Mouse (Mus musculus): Measurements from ENCODE around the gene Paqr6. TPM values are rescaled to one million over a fixed set of nuclear protein-coding genes. Genes with fewer than 3 reads are reported as not detected.
A peak's percentile ranks its signal among the peaks of the same experiment; 100 is the strongest.
"Not testable (repeated sequence)": the region's sequence is repeated elsewhere in the genome, so short reads cannot be mapped to it uniquely, and the experiment has no call there.

The Paqr6 gene
- polyA plus RNA-seq, 1 experiment from 2014 or later, result 1.9 TPM

GRCm38 (mm10) chr3:88350732-88351131 lies 13.7 kb upstream of the Paqr6 start:
- no peak for ATAC-seq (ENCODE audit: low FRiP score, low read depth)
- Histone ChIP-seq H3K4me3 (no peak overlapping the region), H3K9ac (no peak overlapping the region), H3K9me3 (no peaks in the 10 kb centered on the region), H3K27me3 (no peaks in the 10 kb centered on the region), H3K36me3 (peaks cover 98% of the 10 kb centered on the region), H3K4me1 (replicated peaks) (no peaks in the 10 kb centered on the region), H3K27ac (replicated peaks) (no peak overlapping the region), H3K4me2 (no peak overlapping the region)
- 94% methylated on average over 13 of the region's 13 CpGs for WGBS

- Histone ChIP-seq H3K4me2 (no peak overlapping the region), H3K4me1 (replicated peaks) (no peaks in the 10 kb centered on the region), H3K4me3 (no peak overlapping the region), H3K36me3 (peaks cover 93% of the 10 kb centered on the region), H3K9me3 (no peaks in the 10 kb centered on the region), H3K27ac (replicated peaks) (no peak overlapping the region), H3K9ac (no peak overlapping the region), H3K27me3 (no peaks in the 10 kb centered on the region)
- 92% methylated on average over 9 of the region's 9 CpGs for WGBS
- ATAC-seq (ENCODE audit: low FRiP score, low read depth), result no peak
Measured at GRCm38 (mm10) chr3:88352907-88353306, 11.5 kb upstream of the Paqr6 start.

GRCm38 (mm10) chr3:88354396-88355165 lies 9.8 kb upstream of the Paqr6 start:
- Histone ChIP-seq H3K36me3 (peaks cover 94% of the 10 kb centered on the region), H3K4me1 (replicated peaks) (no peaks in the 10 kb centered on the region), H3K27ac (replicated peaks) (no peak overlapping the region), H3K4me3 (no peak overlapping the region), H3K4me2 (no peak overlapping the region), H3K9me3 (no peaks in the 10 kb centered on the region), H3K27me3 (no peaks in the 10 kb centered on the region), H3K9ac (no peak overlapping the region)
- 92% methylated on average over 8 of the region's 8 CpGs for WGBS
- no peak for ATAC-seq (ENCODE audit: low FRiP score, low read depth)

- WGBS, result 59% methylated on average over 5 of the region's 5 CpGs
- Histone ChIP-seq H3K9ac (no peak overlapping the region), H3K27ac (replicated peaks) (no peak overlapping the region)
Measured at GRCm38 (mm10) chr3:88359584-88359983, 4.8 kb upstream of the Paqr6 start.

GRCm38 (mm10) chr3:88359989-88360388 lies 4.4 kb upstream of the Paqr6 start:
- Histone ChIP-seq H3K4me3 (no peak overlapping the region), H3K4me2 (no peak overlapping the region), H3K27me3 (no peaks in the 10 kb centered on the region), H3K4me1 (replicated peaks) (no peaks in the 10 kb centered on the region), H3K9me3 (no peaks in the 10 kb centered on the region), H3K36me3 (peaks cover 75% of the 10 kb centered on the region), H3K9ac (no peak overlapping the region), H3K27ac (replicated peaks) (no peak overlapping the region)
- 63% methylated on average over 3 of the region's 3 CpGs for WGBS
- ATAC-seq (ENCODE audit: low FRiP score, low read depth), result no peak

More at GRCm38 (mm10) chr3:88359584-88359983, 4.8 kb upstream of the Paqr6 start:
- no peaks in the 10 kb centered on the region for H3K4me1 ChIP-seq (replicated peaks)
- no peaks in the 10 kb centered on the region for H3K9me3 ChIP-seq
- no peak overlapping the region for H3K4me2 ChIP-seq
- H3K27me3 ChIP-seq, result no peaks in the 10 kb centered on the region
- H3K4me3 ChIP-seq, result no peak overlapping the region
- H3K36me3 ChIP-seq, result peaks cover 79% of the 10 kb centered on the region
- ATAC-seq (ENCODE audit: low FRiP score, low read depth), result no peak

GRCm38 (mm10) chr3:88361096-88361495 lies 3.3 kb upstream of the Paqr6 start:
- H3K4me3 ChIP-seq, result no peak overlapping the region
- peaks cover 64% of the 10 kb centered on the region for H3K36me3 ChIP-seq
- H3K9me3 ChIP-seq, result no peaks in the 10 kb centered on the region
- WGBS, result 90% methylated on average over 6 of the region's 6 CpGs
- 0 out of 2 replicates have a peak, but pooled peaks cover 6% of the 10 kb centered on the region for H3K27me3 ChIP-seq
- H3K9ac ChIP-seq, result no peak overlapping the region
- no peaks in the 10 kb centered on the region; the same call in 1 of the 2 replicates for H3K4me1 ChIP-seq (replicated peaks)
- no peak for ATAC-seq (ENCODE audit: low FRiP score, low read depth)
- H3K4me2 ChIP-seq, result no peak overlapping the region
- no peak overlapping the region for H3K27ac ChIP-seq (replicated peaks)

- no peak overlapping the region for H3K27ac ChIP-seq (replicated peaks)
- peaks cover 57% of the 10 kb centered on the region for H3K36me3 ChIP-seq
Measured at GRCm38 (mm10) chr3:88361612-88362313, 2.6 kb upstream of the Paqr6 start.

GRCm38 (mm10) chr3:88363700-88364099 lies 684 bp upstream of the Paqr6 start:
- peak; percentile 49; the same call in 1 of the 2 replicates for ATAC-seq (ENCODE audit: low FRiP score, low read depth)

More at GRCm38 (mm10) chr3:88361612-88362313, 2.6 kb upstream of the Paqr6 start:
- Histone ChIP-seq H3K4me2 (no peak overlapping the region), H3K9ac (no peak overlapping the region), H3K4me1 (replicated peaks) (no peaks in the 10 kb centered on the region; the same call in 1 of the 2 replicates), H3K9me3 (no peaks in the 10 kb centered on the region), H3K4me3 (no peak overlapping the region), H3K27me3 (0 out of 2 replicates have a peak, but pooled peaks cover 7% of the 10 kb centered on the region)
- ATAC-seq (ENCODE audit: low FRiP score, low read depth), result no peak
- 91% methylated on average over 2 of the region's 2 CpGs for WGBS

GRCm38 (mm10) chr3:88365705-88366361 lies 1.4 kb downstream of the Paqr6 start:
- no peaks in the 10 kb centered on the region; the same call in 1 of the 2 replicates for H3K4me1 ChIP-seq (replicated peaks)
- H3K9me3 ChIP-seq, result no peaks in the 10 kb centered on the region
- 0 out of 2 replicates have a peak, but pooled peaks cover 7% of the 10 kb centered on the region for H3K27me3 ChIP-seq
- WGBS, result 34% methylated on average over 34 of the region's 34 CpGs
- no peak overlapping the region for H3K4me3 ChIP-seq
- H3K36me3 ChIP-seq, result peaks cover 22% of the 10 kb centered on the region
- H3K9ac ChIP-seq, result no peak overlapping the region
- ATAC-seq (ENCODE audit: low FRiP score, low read depth), result no peak
- peak overlapping the region; percentile 47 for H3K4me2 ChIP-seq
- H3K27ac ChIP-seq (replicated peaks), result no peak overlapping the region

More at GRCm38 (mm10) chr3:88363700-88364099, 684 bp upstream of the Paqr6 start:
- H3K4me2 ChIP-seq, result no peak overlapping the region
- no peak overlapping the region for H3K4me3 ChIP-seq
- no peaks in the 10 kb centered on the region; the same call in 1 of the 2 replicates for H3K4me1 ChIP-seq (replicated peaks)
- H3K27ac ChIP-seq (replicated peaks), result no peak overlapping the region
- H3K9me3 ChIP-seq, result no peaks in the 10 kb centered on the region
- H3K9ac ChIP-seq, result no peak overlapping the region
- 61% methylated on average over 4 of the region's 4 CpGs for WGBS
- peaks cover 43% of the 10 kb centered on the region for H3K36me3 ChIP-seq
- H3K27me3 ChIP-seq, result 0 out of 2 replicates have a peak, but pooled peaks cover 7% of the 10 kb centered on the region

GRCm38 (mm10) chr3:88366830-88367428 lies 2.5 kb downstream of the Paqr6 start:
- ATAC-seq (ENCODE audit: low FRiP score, low read depth), result peak; percentile 85
- Histone ChIP-seq H3K4me2 (peak overlapping the region; percentile 47), H3K36me3 (peaks cover 11% of the 10 kb centered on the region), H3K27ac (replicated peaks) (peak overlapping the region; percentile 51; the same call in 1 of the 2 replicates), H3K4me3 (peak overlapping the region; percentile 31), H3K9ac (0 out of 2 replicates have a peak overlapping the region, but pooled peaks have one; percentile 16)
- H3K4me1 ChIP-seq (replicated peaks); H3K9me3 ChIP-seq; H3K27me3 ChIP-seq: not testable (repeated sequence)
- under 1% methylated on average over 20 of the region's 22 CpGs for WGBS

GRCm38 (mm10) chr3:88367517-88367916 lies 3.1 kb downstream of the Paqr6 start:
- not testable (repeated sequence) for H3K4me1 ChIP-seq (replicated peaks); H3K9me3 ChIP-seq; H3K36me3 ChIP-seq; H3K27ac ChIP-seq (replicated peaks); H3K27me3 ChIP-seq; H3K9ac ChIP-seq; H3K4me3 ChIP-seq
- peak overlapping the region; percentile 47; the same call in 1 of the 2 replicates for H3K4me2 ChIP-seq
- 55% methylated on average over 3 of the region's 7 CpGs for WGBS
- ATAC-seq (ENCODE audit: low FRiP score, low read depth), result peak; percentile 23; the same call in 1 of the 2 replicates
